Mouse (Mus musculus): Measurements from ENCODE around the gene Methig1.

- no peak for TF ChIP-seq POLR2A (IDR thresholded peaks at IDR 0.05; ENCODE audit: borderline replicate concordance, insufficient read depth, low read length)
- TF ChIP-seq CTCF (IDR thresholded peaks at IDR 0.05; ENCODE audit: borderline replicate concordance, insufficient read depth, low read depth, low read length): no peak
These were observed 58.8 kb downstream of the Methig1 start for GRCm38 (mm10) chr15:100411731-100412130.

Data from cerebellum, adult 2 months (tissue).